Mouse (Mus musculus): ENCODE measurements around the gene Ndp. TPM values are rescaled to one million over a fixed set of nuclear protein-coding genes. Genes with fewer than 3 reads are reported as not detected.
A peak's percentile ranks its signal among the peaks of the same experiment; 100 is the strongest.

Ndp gene
- polyA plus RNA-seq (2012; fragmentation: generic; extraction: Trizol), result not detected
- long read RNA-seq, experiment 1, result 0 reads
- long read RNA-seq, experiment 2, result 0 reads

- TF ChIP-seq CEBPB (IDR thresholded peaks at IDR 0.05; ENCODE audit: low read depth) (no peak), FOSL1 (IDR thresholded peaks at IDR 0.05; ENCODE audit: insufficient read depth, low read length, poor library complexity, severe bottlenecking) (no peak), MYOG (IDR thresholded peaks at IDR 0.05; ENCODE audit: control insufficient read depth, extremely low read depth, insufficient read length) (no peak), CTCF (IDR thresholded peaks at IDR 0.05; ENCODE audit: control insufficient read depth, insufficient read depth, insufficient read length) (no peak), MAX (IDR thresholded peaks at IDR 0.05) (no peak), MYOD1 (IDR thresholded peaks at IDR 0.05; ENCODE audit: control insufficient read depth, insufficient read length, low read depth) (no peak), USF1 (IDR thresholded peaks at IDR 0.05; ENCODE audit: low read depth) (no peak)
- H3K79me2 ChIP-seq (ENCODE audit: control insufficient read depth, insufficient read depth), result no peaks in the 10 kb centered on the region
- no peak within 1 kb of the TSS for H3ac ChIP-seq (ENCODE audit: control insufficient read depth, insufficient read length, low read depth)
- no peaks in the 10 kb centered on the region for H3K27me3 ChIP-seq (ENCODE audit: control insufficient read depth, insufficient read depth, insufficient read length)
- H3K36me3 ChIP-seq (ENCODE audit: control insufficient read depth, insufficient read depth), result no peaks in the 10 kb centered on the region
- H3K79me3 ChIP-seq (ENCODE audit: low read depth), result no peaks in the 10 kb centered on the region
- no peak within 1 kb of the TSS for H3K4me3 ChIP-seq (ENCODE audit: insufficient read depth, poor library complexity, severe bottlenecking)
These were observed at the start of gene Ndp for GRCm38 (mm10) chrX:16911241-16911873. Ndp (minus strand) TSS chrX:16911774.

- H3K36me3 ChIP-seq (ENCODE audit: control insufficient read depth, insufficient read depth), result no peaks in the 10 kb centered on the region
- no peak overlapping the region for H3ac ChIP-seq (ENCODE audit: control insufficient read depth, insufficient read length, low read depth)
- no peaks in the 10 kb centered on the region for H3K79me3 ChIP-seq (ENCODE audit: low read depth)
- H3K4me3 ChIP-seq (ENCODE audit: insufficient read depth, poor library complexity, severe bottlenecking), result no peak overlapping the region
- H3K79me2 ChIP-seq (ENCODE audit: control insufficient read depth, insufficient read depth), result no peaks in the 10 kb centered on the region
- TF ChIP-seq MYOG (IDR thresholded peaks at IDR 0.05; ENCODE audit: control insufficient read depth, extremely low read depth, insufficient read length) (no peak), MAX (IDR thresholded peaks at IDR 0.05) (peak; percentile 22), CEBPB (IDR thresholded peaks at IDR 0.05; ENCODE audit: low read depth) (peak; percentile 30), FOSL1 (IDR thresholded peaks at IDR 0.05; ENCODE audit: insufficient read depth, low read length, poor library complexity, severe bottlenecking) (peak; percentile 85), CTCF (IDR thresholded peaks at IDR 0.05; ENCODE audit: control insufficient read depth, insufficient read depth, insufficient read length) (no peak), USF1 (IDR thresholded peaks at IDR 0.05; ENCODE audit: low read depth) (no peak), MYOD1 (IDR thresholded peaks at IDR 0.05; ENCODE audit: control insufficient read depth, insufficient read length, low read depth) (peak; percentile 51)
- H3K27me3 ChIP-seq (ENCODE audit: control insufficient read depth, insufficient read depth, insufficient read length), result no peaks in the 10 kb centered on the region
These were observed 43.2 kb upstream of the Ndp start for GRCm38 (mm10) chrX:16954767-16955166.

- Histone ChIP-seq H3ac (ENCODE audit: control insufficient read depth, insufficient read length, low read depth) (no peak overlapping the region), H3K36me3 (ENCODE audit: control insufficient read depth, insufficient read depth) (no peaks in the 10 kb centered on the region), H3K27me3 (ENCODE audit: control insufficient read depth, insufficient read depth, insufficient read length) (no peaks in the 10 kb centered on the region), H3K79me2 (ENCODE audit: control insufficient read depth, insufficient read depth) (no peaks in the 10 kb centered on the region), H3K4me3 (ENCODE audit: insufficient read depth, poor library complexity, severe bottlenecking) (no peak overlapping the region), H3K79me3 (ENCODE audit: low read depth) (no peaks in the 10 kb centered on the region)
- TF ChIP-seq MAX (IDR thresholded peaks at IDR 0.05) (no peak), MYOD1 (IDR thresholded peaks at IDR 0.05; ENCODE audit: control insufficient read depth, insufficient read length, low read depth) (no peak), CEBPB (IDR thresholded peaks at IDR 0.05; ENCODE audit: low read depth) (no peak), MYOG (IDR thresholded peaks at IDR 0.05; ENCODE audit: control insufficient read depth, extremely low read depth, insufficient read length) (no peak), USF1 (IDR thresholded peaks at IDR 0.05; ENCODE audit: low read depth) (no peak), CTCF (IDR thresholded peaks at IDR 0.05; ENCODE audit: control insufficient read depth, insufficient read depth, insufficient read length) (no peak)
These were observed 6.4 kb upstream of the Ndp start for GRCm38 (mm10) chrX:16918006-16918405.

- H3K27me3 ChIP-seq (ENCODE audit: control insufficient read depth, insufficient read depth, insufficient read length), result no peaks in the 10 kb centered on the region
- H3K4me3 ChIP-seq (ENCODE audit: insufficient read depth, poor library complexity, severe bottlenecking), result no peak overlapping the region
- TF ChIP-seq MYOD1 (IDR thresholded peaks at IDR 0.05; ENCODE audit: control insufficient read depth, insufficient read length, low read depth) (no peak), USF1 (IDR thresholded peaks at IDR 0.05; ENCODE audit: low read depth) (no peak), CTCF (IDR thresholded peaks at IDR 0.05; ENCODE audit: control insufficient read depth, insufficient read depth, insufficient read length) (no peak), CEBPB (IDR thresholded peaks at IDR 0.05; ENCODE audit: low read depth) (no peak), MYOG (IDR thresholded peaks at IDR 0.05; ENCODE audit: control insufficient read depth, extremely low read depth, insufficient read length) (no peak), FOSL1 (IDR thresholded peaks at IDR 0.05; ENCODE audit: insufficient read depth, low read length, poor library complexity, severe bottlenecking) (no peak), MAX (IDR thresholded peaks at IDR 0.05) (no peak)
- H3K79me2 ChIP-seq (ENCODE audit: control insufficient read depth, insufficient read depth), result no peaks in the 10 kb centered on the region
- H3ac ChIP-seq (ENCODE audit: control insufficient read depth, insufficient read length, low read depth), result no peak overlapping the region
- H3K36me3 ChIP-seq (ENCODE audit: control insufficient read depth, insufficient read depth), result no peaks in the 10 kb centered on the region
- no peaks in the 10 kb centered on the region for H3K79me3 ChIP-seq (ENCODE audit: low read depth)
These were observed 1.5 kb upstream of the Ndp start for GRCm38 (mm10) chrX:16913118-16913517.

- TF ChIP-seq MYOD1 (IDR thresholded peaks at IDR 0.05; ENCODE audit: control insufficient read depth, insufficient read length, low read depth) (no peak), MAX (IDR thresholded peaks at IDR 0.05) (no peak), CEBPB (IDR thresholded peaks at IDR 0.05; ENCODE audit: low read depth) (no peak), USF1 (IDR thresholded peaks at IDR 0.05; ENCODE audit: low read depth) (no peak), MYOG (IDR thresholded peaks at IDR 0.05; ENCODE audit: control insufficient read depth, extremely low read depth, insufficient read length) (no peak)
- Histone ChIP-seq H3K27me3 (ENCODE audit: control insufficient read depth, insufficient read depth, insufficient read length) (no peaks in the 10 kb centered on the region), H3K4me3 (ENCODE audit: insufficient read depth, poor library complexity, severe bottlenecking) (no peak overlapping the region), H3K79me3 (ENCODE audit: low read depth) (no peaks in the 10 kb centered on the region), H3K79me2 (ENCODE audit: control insufficient read depth, insufficient read depth) (no peaks in the 10 kb centered on the region), H3ac (ENCODE audit: control insufficient read depth, insufficient read length, low read depth) (no peak overlapping the region), H3K36me3 (ENCODE audit: control insufficient read depth, insufficient read depth) (no peaks in the 10 kb centered on the region)
These were observed 337 bp upstream of the Ndp start for GRCm38 (mm10) chrX:16911911-16912310.
